Mouse (Mus musculus): Measurements from ENCODE around the gene Caskin1. TPM values are rescaled to one million over a fixed set of nuclear protein-coding genes. Genes with fewer than 3 reads are reported as not detected.
A peak's percentile ranks its signal among the peaks of the same experiment; 100 is the strongest.

The Caskin1 gene
- polyA plus RNA-seq, 1 experiment from 2014 or later, result 0.33 TPM

- Histone ChIP-seq H3K4me3 (ENCODE audit: low read depth, low read length) (no peak overlapping the region), H3K4me2 (replicated peaks; ENCODE audit: low read depth, low read length) (no peak overlapping the region), H3K4me1 (ENCODE audit: insufficient read depth, low read depth, low read length) (peaks cover 25% of the 10 kb centered on the region; the same call in 1 of the 2 replicates), H3K27ac (ENCODE audit: low read length) (no peak overlapping the region), H3K36me3 (ENCODE audit: insufficient read depth, low read length) (peaks cover 17% of the 10 kb centered on the region; the same call in 1 of the 2 replicates), H3K9me3 (ENCODE audit: low read length) (no peaks in the 10 kb centered on the region), H3K27me3 (replicated peaks; ENCODE audit: insufficient read depth, low read length) (no peaks in the 10 kb centered on the region), H3K9ac (replicated peaks; ENCODE audit: low read depth) (no peak overlapping the region)
- TF ChIP-seq CTCF (IDR thresholded peaks at IDR 0.05) (no peak), EP300 (IDR thresholded peaks at IDR 0.05) (no peak)
- ATAC-seq, result no peak
- WGBS, result 88% methylated on average over 10 of the region's 10 CpGs
- no peak for DNase-seq (ENCODE audit: low spot score)
Observed at GRCm38 (mm10) chr17:24476022-24476776, 12.2 kb upstream of the Caskin1 start.

DNA sequence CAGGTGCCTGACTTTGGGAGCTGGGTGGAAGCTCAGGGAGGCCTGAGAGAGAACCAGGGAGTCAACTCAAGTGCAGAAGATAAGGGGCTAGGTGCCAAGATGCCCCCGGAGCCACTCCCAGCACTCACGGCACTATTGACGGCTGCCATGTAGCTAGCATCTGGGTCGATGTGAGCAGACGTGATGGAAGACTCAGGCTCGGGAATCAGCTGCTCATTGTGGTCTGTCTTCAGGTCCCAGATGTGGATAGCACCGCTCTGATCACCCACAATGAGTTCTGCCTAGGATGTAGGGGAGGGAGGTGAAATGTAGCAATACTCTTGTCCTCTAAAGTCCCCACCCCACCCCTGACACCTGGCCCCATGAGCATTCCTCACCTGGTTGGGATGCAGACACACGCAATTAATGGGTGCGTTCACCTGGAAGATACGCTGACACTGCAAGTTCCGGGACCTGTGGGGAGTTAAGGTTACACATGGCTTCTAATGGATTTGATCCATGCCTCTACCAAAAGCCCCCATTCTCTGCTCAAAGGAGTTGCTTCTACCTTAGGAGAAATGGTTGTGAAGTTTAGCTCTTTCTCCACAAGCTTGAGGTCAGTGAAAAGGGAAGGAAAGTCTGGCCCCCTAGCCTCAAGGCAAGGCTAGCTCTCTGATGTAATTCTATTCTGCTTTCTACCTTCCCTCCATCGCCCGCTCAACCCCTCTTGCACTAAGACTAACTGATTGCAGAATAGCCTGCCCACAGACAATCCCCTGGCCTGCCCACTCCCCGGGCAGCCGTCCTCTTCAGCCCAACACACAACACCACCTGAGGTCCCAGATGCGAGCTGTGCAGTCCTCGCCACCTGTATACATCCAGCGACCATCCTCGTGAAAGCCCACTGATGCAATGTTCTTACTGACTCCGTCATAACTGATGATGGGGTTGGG lies 11.1 kb upstream of the Caskin1 start:
- no peak overlapping the region for H3K27ac ChIP-seq (ENCODE audit: low read length)
- 91% methylated on average over 20 of the region's 20 CpGs for WGBS
- no peaks in the 10 kb centered on the region for H3K9me3 ChIP-seq (ENCODE audit: low read length)
- no peak for TF ChIP-seq CTCF (IDR thresholded peaks at IDR 0.05)
- TF ChIP-seq EP300 (IDR thresholded peaks at IDR 0.05), result no peak
- H3K4me2 ChIP-seq (replicated peaks; ENCODE audit: low read depth, low read length), result no peak overlapping the region
- peaks cover 14% of the 10 kb centered on the region; the same call in 1 of the 2 replicates for H3K4me1 ChIP-seq (ENCODE audit: insufficient read depth, low read depth, low read length)
- peaks cover 17% of the 10 kb centered on the region; the same call in 1 of the 2 replicates for H3K36me3 ChIP-seq (ENCODE audit: insufficient read depth, low read length)
- H3K4me3 ChIP-seq (ENCODE audit: low read depth, low read length), result no peak overlapping the region
- H3K27me3 ChIP-seq (replicated peaks; ENCODE audit: insufficient read depth, low read length), result no peaks in the 10 kb centered on the region
- no peak for ATAC-seq
- 0 out of 2 replicates have a peak overlapping the region, but pooled peaks have one; percentile 5 for H3K9ac ChIP-seq (replicated peaks; ENCODE audit: low read depth)
- no peak for DNase-seq (ENCODE audit: low spot score)

- H3K4me1 ChIP-seq (ENCODE audit: insufficient read depth, low read depth, low read length), result peaks cover 8% of the 10 kb centered on the region; the same call in 1 of the 2 replicates
- H3K9me3 ChIP-seq (ENCODE audit: low read length), result no peaks in the 10 kb centered on the region
- peak overlapping the region; percentile 49 for H3K4me2 ChIP-seq (replicated peaks; ENCODE audit: low read depth, low read length)
- H3K27ac ChIP-seq (ENCODE audit: low read length), result no peak overlapping the region
- peak overlapping the region; percentile 91 for H3K4me3 ChIP-seq (ENCODE audit: low read depth, low read length)
- WGBS, result 42% methylated on average over 11 of the region's 11 CpGs
- H3K9ac ChIP-seq (replicated peaks; ENCODE audit: low read depth), result peak overlapping the region; percentile 5; the same call in 1 of the 2 replicates
- peaks cover 17% of the 10 kb centered on the region; the same call in 1 of the 2 replicates for H3K36me3 ChIP-seq (ENCODE audit: insufficient read depth, low read length)
- no peaks in the 10 kb centered on the region for H3K27me3 ChIP-seq (replicated peaks; ENCODE audit: insufficient read depth, low read length)
- DNase-seq (ENCODE audit: low spot score), result peak; percentile 19
- ATAC-seq, result no peak
- TF ChIP-seq EP300 (IDR thresholded peaks at IDR 0.05) (no peak), CTCF (IDR thresholded peaks at IDR 0.05) (no peak)
Observed at GRCm38 (mm10) chr17:24477985-24478600, 10.3 kb upstream of the Caskin1 start.

- H3K36me3 ChIP-seq (ENCODE audit: insufficient read depth, low read length), result peaks cover 17% of the 10 kb centered on the region; the same call in 1 of the 2 replicates
- peak within 1 kb of the TSS; percentile 49 for H3K4me2 ChIP-seq (replicated peaks; ENCODE audit: low read depth, low read length)
- no peaks in the 10 kb centered on the region for H3K9me3 ChIP-seq (ENCODE audit: low read length)
- TF ChIP-seq EP300 (IDR thresholded peaks at IDR 0.05) (0 out of 2 replicates have a peak, but pooled peaks have one; percentile 40), CTCF (IDR thresholded peaks at IDR 0.05) (peak; percentile 91)
- peak; percentile 99 for DNase-seq (ENCODE audit: low spot score)
- H3K4me3 ChIP-seq (ENCODE audit: low read depth, low read length), result peak within 1 kb of the TSS; percentile 91
- peak within 1 kb of the TSS; percentile 93 for H3K27ac ChIP-seq (ENCODE audit: low read length)
- H3K27me3 ChIP-seq (replicated peaks; ENCODE audit: insufficient read depth, low read length), result no peaks in the 10 kb centered on the region
- WGBS, result 3% methylated on average over 48 of the region's 48 CpGs
- ATAC-seq, result peak; percentile 97
- peaks cover 8% of the 10 kb centered on the region; the same call in 1 of the 2 replicates for H3K4me1 ChIP-seq (ENCODE audit: insufficient read depth, low read depth, low read length)
- peak within 1 kb of the TSS; percentile 76 for H3K9ac ChIP-seq (replicated peaks; ENCODE audit: low read depth)
Observed at GRCm38 (mm10) chr17:24478663-24479380, 9.6 kb upstream of the Caskin1 start, which contains the start of gene Mlst8. Gene Mlst8 (minus strand): TSS chr17:24479078.

DNA sequence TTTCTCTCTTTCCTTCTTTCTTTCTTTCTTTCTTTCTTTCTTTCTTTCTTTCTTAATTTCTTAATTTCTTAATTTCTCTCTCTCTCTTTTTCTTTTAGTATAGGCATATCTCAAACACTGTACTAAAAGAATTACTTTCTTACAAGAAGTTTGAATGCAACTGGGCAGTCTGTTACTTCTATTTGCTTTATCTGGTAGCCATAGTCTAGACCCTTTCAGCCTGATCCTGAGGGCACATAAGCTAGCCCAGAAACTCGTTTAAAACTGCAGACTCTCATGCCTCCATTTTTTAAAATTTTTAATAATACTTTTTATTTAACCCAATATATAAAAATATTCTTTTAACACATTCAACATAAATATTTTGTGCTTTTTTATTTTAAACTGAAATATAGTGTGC lies 9.0 kb upstream of the Caskin1 start:
- Histone ChIP-seq H3K27ac (ENCODE audit: low read length) (no peak overlapping the region), H3K4me2 (replicated peaks; ENCODE audit: low read depth, low read length) (no peak overlapping the region; the same call in 1 of the 2 replicates), H3K4me3 (ENCODE audit: low read depth, low read length) (peak overlapping the region; percentile 91; the same call in 1 of the 2 replicates), H3K36me3 (ENCODE audit: insufficient read depth, low read length) (peaks cover 17% of the 10 kb centered on the region; the same call in 1 of the 2 replicates), H3K27me3 (replicated peaks; ENCODE audit: insufficient read depth, low read length) (no peaks in the 10 kb centered on the region), H3K9me3 (ENCODE audit: low read length) (no peaks in the 10 kb centered on the region), H3K9ac (replicated peaks; ENCODE audit: low read depth) (no peak overlapping the region), H3K4me1 (ENCODE audit: insufficient read depth, low read depth, low read length) (peaks cover 8% of the 10 kb centered on the region; the same call in 1 of the 2 replicates)
- 13% methylated on average over 1 of the region's 1 CpGs for WGBS
- DNase-seq (ENCODE audit: low spot score) (no peak), ATAC-seq (no peak)
- no peak for TF ChIP-seq EP300 (IDR thresholded peaks at IDR 0.05)
- TF ChIP-seq CTCF (IDR thresholded peaks at IDR 0.05), result no peak

Measured in lung, postnatal 0 days (tissue).